Mouse (Mus musculus): ENCODE measurements at regions not wholly inside any gene's neighbourhood (a gene's known extent, or its start where the extent isn't known, plus 50 kb on each side); places are given as distances from the start of the nearest gene placed in this dataset.

DNA sequence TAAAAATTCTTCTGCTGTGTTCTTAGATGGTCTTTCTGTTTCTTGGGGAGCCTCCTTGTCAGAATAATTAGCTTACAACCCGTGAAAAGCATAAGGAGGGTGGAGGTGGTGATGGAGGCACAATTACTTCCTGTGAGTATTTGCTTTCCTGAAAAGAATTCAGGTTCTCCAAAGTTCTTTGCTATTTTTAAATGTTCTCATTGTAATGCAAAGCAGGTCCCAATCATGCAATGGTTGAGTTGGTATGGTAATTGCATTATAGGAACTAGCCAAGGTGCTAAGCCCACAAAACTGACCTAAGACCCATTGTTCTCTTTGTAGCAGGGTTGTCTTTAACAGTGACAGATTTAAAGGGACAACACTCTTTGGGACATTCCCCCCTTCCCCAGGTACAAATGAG lies 179.1 kb downstream of the Kif20b start:
- TF ChIP-seq CTCF (IDR thresholded peaks at IDR 0.05; ENCODE audit: low read depth) (no peak), EP300 (optimal IDR thresholded peaks at IDR 0.05) (no peak)

Measured in stomach, postnatal 0 days (tissue).